Mouse (Mus musculus) liver, adult 2 months (tissue): ENCODE measurements around the gene Kcnip4. TPM values are rescaled to one million over a fixed set of nuclear protein-coding genes. Genes with fewer than 3 reads are reported as not detected.

Experiments used
- DNase-seq: peaks from one replicate; pipeline ENCODE4 v3.0.0-alpha.2; 2011; ENCODE audit warnings: low read depth, low spot score; ENCODE audit errors: extremely low read depth
- H3K27ac ChIP-seq: fragments of 200-500 bp; replicated peaks from 2 replicates; pipeline ENCODE4 v1.5.1; 2012; ENCODE audit warnings: low read depth, mild to moderate bottlenecking, control low read depth, inconsistent platforms, low read length; ENCODE audit not compliant: insufficient read depth
- H3K27me3 ChIP-seq: fragments of 200-500 bp; 2 replicates; pipeline ENCODE4 v1.6.1; 2012; ENCODE audit warnings: mild to moderate bottlenecking, moderate library complexity, low read length, inconsistent platforms; ENCODE audit not compliant: control insufficient read depth, insufficient read depth
- H3K36me3 ChIP-seq: fragments of 200-500 bp; 2 replicates; pipeline ENCODE4 v1.6.1; 2012; ENCODE audit warnings: low read length, inconsistent platforms; ENCODE audit not compliant: control insufficient read depth, insufficient read depth
- H3K4me1 ChIP-seq: fragments of 200-500 bp; 2 replicates; pipeline ENCODE4 v1.6.1; 2011; ENCODE audit warnings: low read length; ENCODE audit not compliant: control insufficient read depth, insufficient read depth
- H3K4me3 ChIP-seq: fragments of 200-500 bp; 2 replicates; pipeline ENCODE4 v1.5.1; 2011; ENCODE audit warnings: low read depth, mild to moderate bottlenecking, control low read depth, low read length, moderate library complexity; ENCODE audit not compliant: insufficient read depth
- H3K79me2 ChIP-seq: fragments of 200-500 bp; 2 replicates; pipeline ENCODE4 v1.6.1; 2012; ENCODE audit warnings: inconsistent platforms, mild to moderate bottlenecking, low read length, moderate library complexity; ENCODE audit not compliant: control insufficient read depth, insufficient read depth
- H3K9ac ChIP-seq: fragments of 200-500 bp; 2 replicates; pipeline ENCODE4 v1.6.1; 2012; ENCODE audit warnings: low read depth, mild to moderate bottlenecking, control low read depth, inconsistent platforms, low read length
- CTCF ChIP-seq: fragments of 200-500 bp; IDR thresholded peaks from 2 replicates; pipeline ENCODE4 v1.5.1; 2011; ENCODE audit warnings: low read depth, low read length, control low read depth
- POLR2A ChIP-seq: fragments of 200-500 bp; IDR thresholded peaks from 2 replicates; pipeline ENCODE4 v1.6.1; 2011; ENCODE audit warnings: low read length, control low read depth; ENCODE audit not compliant: insufficient read depth; ENCODE audit errors: extremely low read depth
- WGBS: fragments of 180-500 bp; shearing (Covaris S2); methylation state at CpG from one replicate; pipeline ENCODE4 v1.1.7; 2018; 5-methylcytosine and 5-hydroxymethylcytosine counted together
- polyA plus RNA-seq: library from polyadenylated mRNA; depleted of rRNA; stranded (reverse); fragments of >200 nt; gene quantifications from 2 replicates; pipeline ENCODE4 v1.2.3, GENCODE M21; 2012
- total RNA-seq: library from RNA; depleted of rRNA; stranded (reverse); fragments of >200 nt; gene quantifications from 2 replicates; pipeline ENCODE4 v1.2.3, GENCODE M21; 2014

Kcnip4 gene
- total and polyA plus RNA-seq, 2 experiments: not detected

DNA sequence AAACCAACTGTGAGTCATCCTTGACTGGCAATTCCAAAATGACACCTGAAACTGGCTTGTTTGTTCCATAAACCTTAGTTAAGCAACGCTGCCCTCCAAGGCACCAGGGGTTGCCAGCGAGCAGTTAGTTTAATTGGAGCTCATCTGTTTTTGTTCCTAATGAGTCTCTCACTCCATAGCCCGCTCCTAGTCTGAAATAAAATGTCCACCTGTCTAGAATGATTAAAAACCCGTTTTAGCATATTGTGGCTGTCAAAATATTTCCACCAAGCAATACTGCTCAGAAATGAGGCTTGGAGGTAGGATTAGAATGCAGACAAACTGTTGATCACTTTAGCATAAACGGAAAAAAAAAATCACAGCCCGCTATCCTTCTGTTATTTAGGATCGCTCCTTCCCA, 901.3 kb downstream of the Kcnip4 start:
- WGBS: 77% methylated on average over 7 of the region's 7 CpGs
- Histone ChIP-seq H3K27ac (no peak overlapping the region), H3K27me3 (no peaks in the 10 kb centered on the region), H3K9ac (no peak overlapping the region), H3K79me2 (no peaks in the 10 kb centered on the region), H3K4me1 (no peaks in the 10 kb centered on the region), H3K4me3 (no peak overlapping the region), H3K36me3 (no peaks in the 10 kb centered on the region)
- no peak for DNase-seq
- no peak for TF ChIP-seq POLR2A
- no peak for TF ChIP-seq CTCF

DNA sequence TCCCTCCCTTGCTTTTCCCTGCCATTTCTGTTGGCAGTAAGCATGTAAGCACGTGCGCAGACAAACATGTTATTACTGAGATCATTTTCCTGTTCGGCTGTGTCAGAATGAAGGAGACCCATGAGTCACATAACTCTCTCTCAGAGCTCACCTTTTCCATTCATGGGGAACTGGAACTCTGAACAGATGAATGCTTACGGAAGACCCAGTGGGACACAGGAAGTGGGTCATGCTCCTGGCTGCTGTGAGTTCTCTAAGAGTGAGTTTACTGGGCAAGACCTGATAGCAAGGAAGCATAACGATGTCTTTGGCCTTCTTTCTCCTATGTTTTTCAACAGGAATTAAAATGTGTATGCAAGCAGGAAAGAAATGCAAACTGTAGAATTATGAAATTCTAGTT, 917.8 kb downstream of the Kcnip4 start:
- DNase-seq: no peak
- WGBS: 87% methylated on average over 5 of the region's 5 CpGs
- Histone ChIP-seq H3K27ac (no peak overlapping the region), H3K36me3 (no peaks in the 10 kb centered on the region), H3K4me3 (no peak overlapping the region), H3K9ac (no peak overlapping the region), H3K4me1 (no peaks in the 10 kb centered on the region), H3K79me2 (no peaks in the 10 kb centered on the region), H3K27me3 (no peaks in the 10 kb centered on the region)
- no peak for TF ChIP-seq CTCF
- TF ChIP-seq POLR2A: no peak

DNA sequence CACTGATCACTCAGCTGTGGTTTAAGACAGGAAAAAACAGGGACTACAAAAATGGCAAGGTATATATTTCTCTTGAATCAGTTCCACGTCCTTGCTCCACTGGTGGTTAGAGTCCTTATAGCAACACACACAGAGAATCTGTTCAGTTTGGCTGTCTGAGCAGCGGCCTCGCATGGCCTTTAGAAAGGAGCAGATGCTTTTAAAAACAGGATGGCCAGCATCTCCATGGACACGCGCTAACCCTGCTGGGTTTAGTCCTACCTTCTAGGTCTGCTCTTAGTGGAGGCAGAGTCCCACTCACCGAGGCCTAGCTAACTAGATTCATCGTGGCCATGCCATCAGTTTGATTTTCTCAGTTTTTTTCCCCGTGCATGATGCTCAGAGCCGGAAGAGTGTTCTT, 918.4 kb downstream of the Kcnip4 start:
- no peaks in the 10 kb centered on the region for H3K27me3 ChIP-seq
- H3K27ac ChIP-seq: no peak overlapping the region
- H3K79me2 ChIP-seq: no peaks in the 10 kb centered on the region
- no peak for DNase-seq
- no peak for TF ChIP-seq POLR2A
- no peak for TF ChIP-seq CTCF
- no peaks in the 10 kb centered on the region for H3K4me1 ChIP-seq
- no peak overlapping the region for H3K9ac ChIP-seq
- WGBS: 91% methylated on average over 9 of the region's 9 CpGs
- no peak overlapping the region for H3K4me3 ChIP-seq
- H3K36me3 ChIP-seq: no peaks in the 10 kb centered on the region

DNA sequence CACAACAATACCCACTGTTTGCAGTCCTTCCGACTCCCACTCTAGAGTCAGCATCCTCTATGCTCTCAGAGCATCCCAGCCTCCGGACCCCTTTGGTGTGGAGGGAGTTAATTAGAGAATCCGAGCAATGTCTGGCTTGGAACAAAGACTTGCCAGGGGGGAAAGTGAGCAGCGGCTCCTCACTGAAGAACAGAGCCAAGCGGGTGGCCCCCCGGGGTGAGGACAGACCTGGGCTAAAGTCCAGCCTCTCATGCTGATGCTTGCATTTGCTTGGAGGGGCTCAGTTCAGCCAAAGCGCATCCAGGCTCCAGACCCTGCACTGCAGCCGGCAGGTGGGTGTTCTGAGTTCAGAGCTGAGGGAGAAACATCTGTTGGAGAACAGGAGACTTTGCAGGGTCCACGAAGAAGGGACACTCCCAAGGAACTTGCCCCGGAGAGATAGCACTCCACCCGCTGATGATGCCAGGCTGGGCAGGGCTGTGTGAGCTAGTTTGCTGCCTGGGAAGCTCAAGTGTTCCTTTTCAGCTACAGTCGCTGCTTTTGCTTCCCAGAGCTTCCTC, 925.1 kb downstream of the Kcnip4 start:
- Histone ChIP-seq H3K4me1 (no peaks in the 10 kb centered on the region), H3K4me3 (no peak overlapping the region), H3K27ac (no peak overlapping the region), H3K9ac (no peak overlapping the region), H3K27me3 (no peaks in the 10 kb centered on the region), H3K36me3 (no peaks in the 10 kb centered on the region), H3K79me2 (no peaks in the 10 kb centered on the region)
- TF ChIP-seq POLR2A (no peak), CTCF (no peak)
- 5% methylated on average over 12 of the region's 12 CpGs for WGBS
- DNase-seq: no peak

GRCm38 (mm10) chr5:48588014-48588413, 936.7 kb downstream of the Kcnip4 start:
- DNase-seq: no peak
- H3K36me3 ChIP-seq: no peaks in the 10 kb centered on the region
- H3K9ac ChIP-seq: no peak overlapping the region
- H3K79me2 ChIP-seq: no peaks in the 10 kb centered on the region
- H3K27me3 ChIP-seq: no peaks in the 10 kb centered on the region
- H3K27ac ChIP-seq: no peak overlapping the region
- H3K4me1 ChIP-seq: no peaks in the 10 kb centered on the region
- no peak overlapping the region for H3K4me3 ChIP-seq
- TF ChIP-seq POLR2A: no peak
- TF ChIP-seq CTCF: no peak

GRCm38 (mm10) chr5:48583431-48583830, 941.3 kb downstream of the Kcnip4 start:
- no peak overlapping the region for H3K27ac ChIP-seq
- no peak for DNase-seq
- H3K27me3 ChIP-seq: no peaks in the 10 kb centered on the region
- H3K9ac ChIP-seq: no peak overlapping the region
- no peak for TF ChIP-seq CTCF
- no peak for TF ChIP-seq POLR2A
- H3K79me2 ChIP-seq: no peaks in the 10 kb centered on the region
- no peak overlapping the region for H3K4me3 ChIP-seq
- WGBS: 69% methylated on average over 1 of the region's 1 CpGs
- no peaks in the 10 kb centered on the region for H3K36me3 ChIP-seq
- no peaks in the 10 kb centered on the region for H3K4me1 ChIP-seq
